Mouse (Mus musculus) right cerebral cortex, adult 2 months (tissue): ENCODE data around the gene Fmo3.

Experiments used
- DNase-seq, 2 experiments: peaks; one replicate each; pipeline ENCODE4 v3.0.0; 2021 to 2022; ENCODE audit warnings: low spot score in 2 of 2

Fmo3 gene

GRCm38 (mm10) chr1:162931310-162931875 is 52.9 kb downstream of the Fmo3 start:
- no peak for DNase-seq

- no peak for DNase-seq
Observed at GRCm38 (mm10) chr1:162930631-162931030, 53.7 kb downstream of the Fmo3 start.

- DNase-seq: no peak
Observed at GRCm38 (mm10) chr1:162929146-162929545, 55.2 kb downstream of the Fmo3 start.

GRCm38 (mm10) chr1:162925121-162925520 is 59.2 kb downstream of the Fmo3 start:
- DNase-seq: no peak

GRCm38 (mm10) chr1:162916661-162917060 is 67.7 kb downstream of the Fmo3 start:
- no peak for DNase-seq

GRCm38 (mm10) chr1:162914932-162915556 is 69.3 kb downstream of the Fmo3 start:
- DNase-seq: no peak

- no peak for DNase-seq
Observed at GRCm38 (mm10) chr1:162912085-162912484, 72.2 kb downstream of the Fmo3 start.
